Mouse (Mus musculus) erythroblast, embryonic 14.5 days (primary cell): ENCODE data around the gene Arfip1. TPM values are rescaled to one million over a fixed set of nuclear protein-coding genes. Genes with fewer than 3 reads are reported as not detected.

Experiments used
- H3K27me3 ChIP-seq: 2 replicates; pipeline ENCODE4 v1.6.1; 2012; ENCODE audit warnings: inconsistent platforms; ENCODE audit not compliant: control insufficient read depth
- H3K36me3 ChIP-seq: 2 replicates; pipeline ENCODE4 v1.6.1; 2012; ENCODE audit warnings: mild to moderate bottlenecking, inconsistent platforms; ENCODE audit not compliant: control insufficient read depth
- H3K4me1 ChIP-seq: 2 replicates; pipeline ENCODE4 v1.6.1; 2012; ENCODE audit warnings: inconsistent platforms; ENCODE audit not compliant: control insufficient read depth
- H3K4me3 ChIP-seq: replicated peaks from 2 replicates; pipeline ENCODE3; 2012; ENCODE audit warnings: moderate library complexity, mild to moderate bottlenecking, inconsistent platforms
- H3K9me3 ChIP-seq: 2 replicates; pipeline ENCODE4 v1.6.1; 2012; ENCODE audit warnings: low read length, inconsistent platforms, mixed read lengths; ENCODE audit not compliant: control insufficient read depth
- GATA1 ChIP-seq: IDR thresholded peaks from 2 replicates; pipeline ENCODE4 v1.6.1; 2012; ENCODE audit warnings: low read length, inconsistent platforms, mixed read lengths
- TAL1 ChIP-seq: IDR thresholded peaks from 3 replicates; pipeline ENCODE4 v1.6.1; 2012; ENCODE audit warnings: low read length, inconsistent platforms, mixed read lengths
- polyA plus RNA-seq: library from polyadenylated mRNA; stranded (reverse); fragments of >175 nt; gene quantifications from 2 replicates; pipeline ENCODE4 v1.2.3, GENCODE M21; 2012

Gene Arfip1
- polyA plus RNA-seq, 1 experiment = 0.10 TPM

GRCm38 (mm10) chr3:84502101-84502500 lies 80.3 kb downstream of the Arfip1 start:
- Histone ChIP-seq H3K4me3 (no peak overlapping the region), H3K27me3 (no peaks in the 10 kb centered on the region), H3K36me3 (no peaks in the 10 kb centered on the region), H3K9me3 (no peaks in the 10 kb centered on the region), H3K4me1 (peaks cover 9% of the 10 kb centered on the region)
- TF ChIP-seq TAL1 (no peak), GATA1 (no peak)

GRCm38 (mm10) chr3:84500491-84500890 lies 81.9 kb downstream of the Arfip1 start:
- TF ChIP-seq TAL1 (no peak), GATA1 (no peak)
- no peaks in the 10 kb centered on the region for H3K36me3 ChIP-seq
- no peaks in the 10 kb centered on the region for H3K27me3 ChIP-seq
- H3K4me3 ChIP-seq = no peak overlapping the region
- H3K9me3 ChIP-seq = no peaks in the 10 kb centered on the region
- H3K4me1 ChIP-seq = peaks cover 7% of the 10 kb centered on the region

GRCm38 (mm10) chr3:84497718-84498117 lies 84.7 kb downstream of the Arfip1 start:
- H3K36me3 ChIP-seq = peaks cover 5% of the 10 kb centered on the region
- H3K9me3 ChIP-seq = no peaks in the 10 kb centered on the region
- peaks cover 6% of the 10 kb centered on the region for H3K4me1 ChIP-seq
- no peaks in the 10 kb centered on the region for H3K27me3 ChIP-seq
- TF ChIP-seq GATA1 = no peak
- TF ChIP-seq TAL1 = no peak
- no peak overlapping the region for H3K4me3 ChIP-seq

DNA sequence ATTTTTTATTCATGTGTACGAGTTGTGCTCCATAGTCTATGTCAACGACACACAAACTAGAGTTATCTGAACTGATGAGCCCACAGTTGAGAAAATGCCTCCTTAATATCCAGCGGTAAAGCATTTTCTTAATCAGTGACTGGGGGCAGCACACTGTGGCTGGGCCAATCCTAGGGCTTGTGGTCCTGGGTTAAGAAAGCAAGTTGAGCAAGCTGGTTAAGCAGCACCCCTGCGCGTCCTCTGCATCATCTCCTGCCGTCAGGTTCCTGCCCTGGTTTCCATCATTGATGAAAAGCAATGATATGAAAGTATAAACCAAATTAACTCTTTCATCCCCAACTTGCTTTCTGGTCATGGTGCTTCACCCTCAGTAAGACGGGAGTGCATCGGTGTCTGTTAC lies 89.8 kb downstream of the Arfip1 start:
- no peak for TF ChIP-seq GATA1
- no peak for TF ChIP-seq TAL1
- Histone ChIP-seq H3K4me1 (peaks cover 6% of the 10 kb centered on the region), H3K36me3 (peaks cover 5% of the 10 kb centered on the region), H3K9me3 (no peaks in the 10 kb centered on the region), H3K27me3 (no peaks in the 10 kb centered on the region), H3K4me3 (no peak overlapping the region)

DNA sequence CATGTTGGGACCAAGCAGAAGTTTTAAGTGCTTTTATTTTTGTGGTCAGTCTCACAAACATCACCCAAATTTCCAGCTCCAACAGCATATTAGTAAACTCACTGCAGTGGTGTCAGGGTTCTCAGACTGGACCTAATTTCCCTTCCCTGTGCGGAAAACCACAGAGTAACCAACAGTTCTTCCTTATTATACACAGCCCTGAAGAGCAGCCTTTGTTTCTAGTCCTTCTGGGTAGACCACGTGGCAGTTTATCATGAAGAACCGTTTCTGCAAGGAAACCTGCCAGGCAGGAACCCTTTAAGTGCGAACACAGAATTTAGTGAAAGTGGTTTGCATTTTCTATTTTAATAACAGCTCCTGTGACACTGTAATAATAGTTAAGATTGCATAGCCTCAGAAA lies 90.3 kb downstream of the Arfip1 start:
- no peaks in the 10 kb centered on the region for H3K9me3 ChIP-seq
- peaks cover 6% of the 10 kb centered on the region for H3K4me1 ChIP-seq
- peaks cover 5% of the 10 kb centered on the region for H3K36me3 ChIP-seq
- H3K27me3 ChIP-seq = no peaks in the 10 kb centered on the region
- no peak overlapping the region for H3K4me3 ChIP-seq
- no peak for TF ChIP-seq GATA1
- no peak for TF ChIP-seq TAL1

DNA sequence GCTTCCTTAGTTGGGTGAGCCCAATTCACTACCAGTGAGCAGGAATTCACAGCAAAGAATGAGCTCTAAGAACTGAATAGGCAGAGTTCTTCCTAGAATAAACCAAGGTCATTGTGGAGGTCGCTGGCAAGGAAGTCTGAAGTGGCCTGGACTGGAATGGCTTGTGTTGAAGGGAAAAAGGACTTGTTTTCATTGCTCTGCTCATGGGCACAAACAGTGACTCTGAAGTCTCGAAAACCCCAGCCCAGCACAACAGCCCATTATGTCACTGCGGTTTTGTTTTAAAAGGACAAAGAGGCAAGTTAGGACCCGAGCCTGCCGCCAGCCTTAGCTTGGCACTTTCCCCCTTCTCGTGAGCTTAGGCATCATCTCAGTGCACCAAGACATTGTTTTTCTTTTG lies 93.7 kb downstream of the Arfip1 start:
- peaks cover 5% of the 10 kb centered on the region for H3K36me3 ChIP-seq
- no peak overlapping the region for H3K4me3 ChIP-seq
- no peak for TF ChIP-seq GATA1
- no peak for TF ChIP-seq TAL1
- H3K27me3 ChIP-seq = no peaks in the 10 kb centered on the region
- peaks cover 6% of the 10 kb centered on the region for H3K4me1 ChIP-seq
- no peaks in the 10 kb centered on the region for H3K9me3 ChIP-seq

- no peak for TF ChIP-seq GATA1
- TF ChIP-seq TAL1 = no peak
- Histone ChIP-seq H3K4me1 (peaks cover 21% of the 10 kb centered on the region), H3K27me3 (peaks cover 30% of the 10 kb centered on the region), H3K9me3 (no peaks in the 10 kb centered on the region), H3K4me3 (no peak overlapping the region), H3K36me3 (no peaks in the 10 kb centered on the region)
Measured at GRCm38 (mm10) chr3:84484891-84485290, 97.5 kb downstream of the Arfip1 start.

DNA sequence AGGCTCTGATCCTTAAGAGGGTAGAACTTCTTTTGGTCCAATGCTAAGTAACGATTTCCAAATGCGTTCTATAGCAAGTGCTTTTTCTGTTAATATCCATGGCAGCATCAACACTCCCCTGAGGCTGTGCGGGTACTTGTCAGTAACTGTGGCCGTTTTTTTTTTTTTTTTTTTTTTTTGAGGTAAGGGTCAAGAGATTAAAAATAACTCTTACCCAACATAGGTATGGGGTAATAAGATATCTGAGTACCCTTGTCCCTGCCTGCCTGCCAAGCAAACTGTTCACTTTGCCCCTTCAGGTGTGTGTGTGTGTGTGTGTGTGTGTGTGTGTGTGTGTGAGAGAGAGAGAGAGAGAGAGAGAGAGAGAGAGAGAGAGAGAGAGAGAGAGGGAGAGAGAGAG lies 98.1 kb downstream of the Arfip1 start:
- Histone ChIP-seq H3K27me3 (peaks cover 36% of the 10 kb centered on the region), H3K4me1 (peaks cover 26% of the 10 kb centered on the region), H3K36me3 (no peaks in the 10 kb centered on the region), H3K4me3 (no peak overlapping the region), H3K9me3 (no peaks in the 10 kb centered on the region)
- TF ChIP-seq GATA1 (no peak), TAL1 (no peak)

DNA sequence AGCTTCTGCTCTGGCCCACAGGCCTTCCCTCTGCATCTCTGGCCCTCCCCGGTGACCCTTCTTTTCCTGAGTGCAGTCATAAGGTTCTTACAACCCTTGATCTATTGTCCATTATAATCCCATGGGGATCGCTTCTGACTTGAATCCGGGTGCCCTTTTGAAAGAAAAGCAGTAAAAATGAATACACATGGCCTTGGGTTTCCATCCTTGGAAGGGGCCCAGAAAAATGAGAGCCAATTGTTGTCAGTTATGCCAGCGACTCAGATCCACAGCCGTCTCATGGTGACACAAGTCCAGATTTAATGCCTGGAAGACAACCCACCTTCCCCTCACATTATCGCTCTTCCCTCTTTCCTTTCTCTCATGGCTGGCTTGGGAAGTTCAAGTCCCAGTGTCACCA lies 100.3 kb downstream of the Arfip1 start:
- TF ChIP-seq GATA1 (no peak), TAL1 (no peak)
- Histone ChIP-seq H3K4me1 (peaks cover 30% of the 10 kb centered on the region), H3K4me3 (no peak overlapping the region), H3K9me3 (no peaks in the 10 kb centered on the region), H3K36me3 (peaks cover 15% of the 10 kb centered on the region), H3K27me3 (peaks cover 50% of the 10 kb centered on the region)

- TF ChIP-seq TAL1 (no peak), GATA1 (peak; percentile 19; the same call in 1 of the 2 replicates)
- Histone ChIP-seq H3K36me3 (peaks cover 25% of the 10 kb centered on the region), H3K9me3 (no peaks in the 10 kb centered on the region), H3K4me3 (peak overlapping the region; percentile 74), H3K27me3 (peaks cover 50% of the 10 kb centered on the region), H3K4me1 (peaks cover 40% of the 10 kb centered on the region)
Measured at GRCm38 (mm10) chr3:84481104-84481503, 101.3 kb downstream of the Arfip1 start.
